Mouse (Mus musculus) forebrain, embryonic 10.5 days (tissue): ENCODE results near the gene Cenpw. TPM values are rescaled to one million over a fixed set of nuclear protein-coding genes. Genes with fewer than 3 reads are reported as not detected.

ENCODE experiments used
- DNase-seq: peaks from one replicate; pipeline ENCODE4 v3.0.0-alpha.2; 2017; ENCODE audit warnings: low spot score; ENCODE audit errors: extremely low spot score
- H3K27ac ChIP-seq: fragments of 300-500 bp; sonication (generic); 2 replicates; pipeline ENCODE4 v1.5.1; 2016; ENCODE audit warnings: mild to moderate bottlenecking
- H3K27me3 ChIP-seq: fragments of 300-500 bp; sonication (generic); 2 replicates; pipeline ENCODE4 v1.6.1; 2016; ENCODE audit warnings: mild to moderate bottlenecking; ENCODE audit not compliant: poor library complexity, severe bottlenecking
- H3K36me3 ChIP-seq: fragments of 300-500 bp; sonication (generic); replicated peaks from 2 replicates; pipeline ENCODE4 v1.6.1; 2016; ENCODE audit warnings: mild to moderate bottlenecking, moderate library complexity
- H3K4me1 ChIP-seq: fragments of 300-500 bp; sonication (generic); 2 replicates; pipeline ENCODE4 v1.6.1; 2016
- H3K4me3 ChIP-seq: fragments of 300-500 bp; sonication (generic); 2 replicates; pipeline ENCODE4 v1.5.1; 2016; ENCODE audit warnings: mild to moderate bottlenecking, moderate library complexity
- H3K9me3 ChIP-seq: fragments of 300-500 bp; sonication (generic); 2 replicates; pipeline ENCODE4 v1.6.1; 2016; ENCODE audit warnings: mild to moderate bottlenecking, moderate library complexity
- WGBS: fragments of 180-500 bp; shearing (Covaris S2); methylation state at CpG from one replicate; pipeline ENCODE4 v1.1.7; 2016; 5-methylcytosine and 5-hydroxymethylcytosine counted together
- polyA plus RNA-seq: library from polyadenylated mRNA; unstranded; fragments of >200 nt; fragmentation: Nextera tagmentation; extraction: Ambion mirVana; gene quantifications from 2 replicates; pipeline ENCODE4 v1.2.1, GENCODE M21; 2016

The Cenpw gene
- polyA plus RNA-seq, result 110 and 115 TPM in 2 replicates

DNA sequence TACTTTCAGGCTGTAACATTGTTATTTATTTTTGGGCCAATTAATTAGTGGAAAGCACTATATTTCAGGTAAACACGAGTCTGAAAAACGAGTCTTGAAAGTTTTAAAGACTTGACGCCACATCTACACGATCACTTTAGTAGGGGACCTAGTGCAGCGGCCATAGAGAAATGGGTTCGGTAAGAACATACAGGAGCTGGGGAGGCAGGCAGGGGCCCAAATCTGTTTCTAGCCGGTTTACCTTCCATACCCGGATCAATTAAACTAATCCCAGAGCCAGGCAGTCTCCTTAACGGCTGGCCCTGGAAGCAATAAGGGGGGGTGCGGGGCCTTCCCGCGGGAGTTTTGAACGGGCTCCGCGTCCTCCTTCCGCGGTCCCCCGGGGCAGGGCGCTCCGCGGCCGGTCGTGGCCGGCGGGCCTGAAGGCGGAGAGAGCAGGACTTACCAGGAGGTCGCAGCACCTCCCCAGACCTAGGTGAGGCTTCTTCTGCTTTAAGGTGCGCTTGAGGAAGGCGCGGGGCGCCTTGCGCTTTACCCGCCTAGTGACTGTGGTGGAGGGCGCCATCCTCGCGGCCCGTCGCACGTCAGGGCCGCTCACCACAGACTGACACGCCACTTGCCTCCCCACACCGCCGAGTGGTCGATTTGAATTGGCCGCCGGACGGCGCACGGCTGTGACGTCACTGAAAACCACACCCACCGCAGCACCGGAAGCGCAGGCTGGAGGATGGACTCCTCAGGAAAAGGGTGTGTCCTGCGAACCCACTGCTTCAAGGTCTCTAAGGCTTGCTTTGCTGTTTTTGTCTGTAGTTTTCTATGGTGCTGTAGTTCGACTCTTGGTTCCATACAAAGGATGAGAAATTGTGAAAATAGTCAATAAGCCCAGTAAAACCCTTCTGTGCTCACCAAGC lies at the start of gene Cenpw:
Gene Cenpw (minus strand): TSS at position 645 of the 911 bp plus-strand sequence.
- peak within 1 kb of the TSS; percentile 97 for H3K27ac ChIP-seq
- H3K9me3 ChIP-seq, result no peaks in the 10 kb centered on the region
- no peaks in the 10 kb centered on the region for H3K27me3 ChIP-seq
- H3K4me1 ChIP-seq, result peaks cover 15% of the 10 kb centered on the region
- peak within 1 kb of the TSS; percentile 93 for H3K4me3 ChIP-seq
- DNase-seq, result peak; percentile 97
- peaks cover 39% of the 10 kb centered on the region for H3K36me3 ChIP-seq
- 1% methylated on average over 55 of the region's 55 CpGs for WGBS

- Histone ChIP-seq H3K4me3 (no peak overlapping the region), H3K27ac (no peak overlapping the region), H3K27me3 (no peaks in the 10 kb centered on the region), H3K4me1 (no peaks in the 10 kb centered on the region), H3K36me3 (no peaks in the 10 kb centered on the region), H3K9me3 (no peaks in the 10 kb centered on the region)
- no peak for DNase-seq
- 76% methylated on average over 3 of the region's 3 CpGs for WGBS
Observed at GRCm38 (mm10) chr10:30249654-30250053, 49.3 kb upstream of the Cenpw start.

GRCm38 (mm10) chr10:30199501-30199900 lies 859 bp downstream of the Cenpw start:
- Histone ChIP-seq H3K4me1 (peaks cover 15% of the 10 kb centered on the region), H3K36me3 (peaks cover 45% of the 10 kb centered on the region), H3K27me3 (no peaks in the 10 kb centered on the region), H3K27ac (peak overlapping the region; percentile 97), H3K9me3 (no peaks in the 10 kb centered on the region), H3K4me3 (peak overlapping the region; percentile 93)
- no peak for DNase-seq
- 66% methylated on average over 5 of the region's 5 CpGs for WGBS

DNA sequence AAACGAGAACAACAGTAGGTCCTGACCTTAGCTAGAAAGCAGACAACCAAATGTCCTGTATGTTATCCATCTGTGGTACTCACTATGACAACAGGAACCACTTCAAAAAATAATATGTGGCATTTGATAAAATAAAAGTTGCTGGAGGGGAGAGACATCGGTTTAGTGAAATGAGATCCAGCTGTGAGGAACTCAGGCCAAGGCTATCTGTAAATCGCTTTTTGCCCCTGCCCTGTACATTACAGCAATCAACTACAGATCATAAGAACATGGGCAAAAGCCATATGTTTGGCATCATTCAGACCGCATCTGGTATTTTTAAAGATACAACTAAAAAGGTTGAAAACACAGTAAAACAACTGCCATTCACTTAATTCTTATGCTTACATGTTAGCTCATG lies 32.7 kb downstream of the Cenpw start:
- Histone ChIP-seq H3K27me3 (no peaks in the 10 kb centered on the region), H3K4me1 (no peaks in the 10 kb centered on the region), H3K27ac (no peak overlapping the region), H3K9me3 (peaks cover 4% of the 10 kb centered on the region; the same call in 1 of the 2 replicates), H3K36me3 (no peaks in the 10 kb centered on the region), H3K4me3 (no peak overlapping the region)
- no peak for DNase-seq
- 78% methylated on average over 4 of the region's 4 CpGs for WGBS
